Mouse (Mus musculus): ENCODE data around the gene 1700092M07Rik. TPM values are rescaled to one million over a fixed set of nuclear protein-coding genes. Genes with fewer than 3 reads are reported as not detected.

Gene 1700092M07Rik
- polyA plus RNA-seq, 1 experiment from 2014 or later, result 3.4 TPM

DNA sequence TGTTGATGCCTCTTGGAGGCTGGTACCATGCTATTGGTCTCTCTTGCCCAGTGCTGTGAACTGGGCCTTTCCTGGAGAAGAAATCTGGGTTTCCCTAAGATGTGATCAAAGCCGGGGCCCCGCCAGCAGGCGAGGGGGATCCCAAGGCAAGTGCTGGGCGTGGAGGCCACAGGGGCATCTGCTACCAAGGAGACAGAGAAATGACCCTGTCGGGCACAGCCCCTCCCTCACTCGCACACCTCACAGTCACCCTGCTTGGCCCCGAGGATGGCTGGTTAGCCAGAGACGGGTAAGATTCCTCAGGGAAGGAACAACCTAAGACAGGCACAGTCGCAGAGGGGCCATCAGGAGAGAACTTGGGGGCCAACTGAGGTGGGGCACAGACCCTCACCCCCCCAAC lies 25.0 kb downstream of the 1700092M07Rik start:
- DNase-seq (ENCODE audit: extremely low spot score, low spot score), result no peak
- Histone ChIP-seq H3K27ac (no peak overlapping the region), H3K27me3 (ENCODE audit: poor library complexity, severe bottlenecking) (no peaks in the 10 kb centered on the region), H3K4me1 (peaks cover 4% of the 10 kb centered on the region), H3K4me3 (no peak overlapping the region; the same call in 1 of the 2 replicates), H3K36me3 (replicated peaks) (peaks cover 100% of the 10 kb centered on the region), H3K9me3 (peaks cover 16% of the 10 kb centered on the region)
- WGBS, result 93% methylated on average over 9 of the region's 9 CpGs

DNA sequence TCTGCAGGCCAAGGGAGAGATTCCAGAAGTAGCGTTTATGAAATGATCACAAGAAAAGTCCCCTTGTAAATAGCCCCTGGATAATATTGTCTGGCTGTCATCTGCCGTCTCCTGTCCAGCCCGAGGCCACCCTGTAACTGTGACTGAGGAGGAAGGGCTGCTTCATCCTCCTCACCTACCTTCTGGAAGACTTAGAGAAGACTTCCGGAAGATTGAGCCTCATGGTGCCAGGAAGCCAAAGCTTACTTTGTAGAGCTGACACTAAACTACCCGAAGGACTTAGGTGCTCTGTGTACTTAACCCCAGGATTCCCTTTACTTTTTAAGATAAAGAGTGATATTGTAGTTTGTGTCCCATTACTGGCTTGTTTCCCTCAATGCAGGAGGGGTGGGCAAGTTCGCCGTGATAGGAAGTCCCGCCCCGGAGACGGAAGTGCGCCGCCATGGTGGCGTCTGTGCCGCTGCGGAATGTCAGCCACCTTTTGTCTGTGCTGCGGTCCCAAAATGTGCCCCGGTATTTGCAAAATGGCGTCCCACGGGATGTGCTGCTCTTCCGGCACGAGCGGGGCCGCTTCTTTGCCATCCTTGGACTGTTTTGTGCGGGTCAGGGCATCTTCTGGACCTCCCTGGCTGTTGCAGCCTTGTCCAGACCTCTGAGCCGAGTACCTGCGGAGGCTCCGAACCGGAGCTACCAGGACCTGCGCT lies 30.2 kb downstream of the 1700092M07Rik start, which contains the start of gene Tmem223:
Gene Tmem223, plus strand, starts transcription at position 430 of the 704 bp plus-strand sequence.
- Histone ChIP-seq H3K36me3 (replicated peaks) (peaks cover 79% of the 10 kb centered on the region), H3K27me3 (ENCODE audit: poor library complexity, severe bottlenecking) (no peaks in the 10 kb centered on the region), H3K4me1 (peaks cover 50% of the 10 kb centered on the region), H3K27ac (peak within 1 kb of the TSS; percentile 98), H3K9me3 (peaks cover 2% of the 10 kb centered on the region), H3K4me3 (peak within 1 kb of the TSS; percentile 89)
- peak; percentile 83 for DNase-seq (ENCODE audit: extremely low spot score, low spot score)
- 23% methylated on average over 29 of the region's 29 CpGs for WGBS

DNA sequence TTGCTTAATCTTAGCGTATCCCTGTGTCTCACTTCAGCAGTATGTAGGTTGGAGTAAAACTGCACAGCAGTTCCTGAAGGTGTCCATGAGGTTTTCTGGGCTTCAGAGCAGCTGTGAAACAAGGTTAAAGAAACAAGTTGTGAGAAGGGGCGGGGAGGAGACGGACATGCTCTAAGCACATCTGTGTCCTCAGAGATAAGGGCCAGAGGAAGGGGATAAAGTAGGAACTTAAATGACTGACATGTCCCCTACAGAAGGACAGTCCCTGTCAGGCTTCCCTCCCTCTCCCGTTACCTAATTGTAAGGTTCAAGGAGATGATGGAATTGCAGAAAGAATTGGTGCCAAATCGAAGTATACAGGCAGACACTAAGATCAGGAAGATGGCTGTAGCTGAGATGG lies 32.5 kb downstream of the 1700092M07Rik start:
- Histone ChIP-seq H3K4me1 (peaks cover 52% of the 10 kb centered on the region), H3K27me3 (ENCODE audit: poor library complexity, severe bottlenecking) (no peaks in the 10 kb centered on the region), H3K27ac (peak overlapping the region; percentile 98), H3K4me3 (peak overlapping the region; percentile 88), H3K9me3 (no peaks in the 10 kb centered on the region), H3K36me3 (replicated peaks) (peaks cover 73% of the 10 kb centered on the region)
- DNase-seq (ENCODE audit: extremely low spot score, low spot score), result peak; percentile 25
- 81% methylated on average over 5 of the region's 5 CpGs for WGBS

DNA sequence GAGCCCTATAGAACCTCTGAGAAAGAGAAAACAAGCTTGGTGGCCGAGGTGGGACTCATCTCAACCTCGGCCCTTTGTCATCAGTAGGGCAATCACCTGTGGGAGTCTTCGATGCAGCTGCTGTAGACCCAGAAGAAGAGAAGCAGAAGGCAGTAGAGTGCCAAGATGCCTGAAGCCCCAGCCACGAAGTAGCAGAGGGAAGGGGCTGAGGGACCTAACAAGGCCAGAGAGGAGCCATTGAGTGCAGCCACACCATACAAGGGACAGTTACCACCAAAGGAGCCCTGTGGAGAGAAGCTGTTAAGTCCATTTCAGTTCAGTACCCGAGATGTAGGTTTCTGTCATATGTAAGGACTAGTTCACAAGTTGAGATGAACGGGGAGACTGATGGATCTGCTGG lies 32.9 kb downstream of the 1700092M07Rik start:
- no peaks in the 10 kb centered on the region for H3K9me3 ChIP-seq
- peaks cover 52% of the 10 kb centered on the region for H3K4me1 ChIP-seq
- no peaks in the 10 kb centered on the region for H3K27me3 ChIP-seq (ENCODE audit: poor library complexity, severe bottlenecking)
- H3K27ac ChIP-seq, result peak overlapping the region; percentile 98
- peak overlapping the region; percentile 88 for H3K4me3 ChIP-seq
- H3K36me3 ChIP-seq (replicated peaks), result peaks cover 73% of the 10 kb centered on the region
- no peak for DNase-seq (ENCODE audit: extremely low spot score, low spot score)
- WGBS, result 69% methylated on average over 6 of the region's 6 CpGs

DNA sequence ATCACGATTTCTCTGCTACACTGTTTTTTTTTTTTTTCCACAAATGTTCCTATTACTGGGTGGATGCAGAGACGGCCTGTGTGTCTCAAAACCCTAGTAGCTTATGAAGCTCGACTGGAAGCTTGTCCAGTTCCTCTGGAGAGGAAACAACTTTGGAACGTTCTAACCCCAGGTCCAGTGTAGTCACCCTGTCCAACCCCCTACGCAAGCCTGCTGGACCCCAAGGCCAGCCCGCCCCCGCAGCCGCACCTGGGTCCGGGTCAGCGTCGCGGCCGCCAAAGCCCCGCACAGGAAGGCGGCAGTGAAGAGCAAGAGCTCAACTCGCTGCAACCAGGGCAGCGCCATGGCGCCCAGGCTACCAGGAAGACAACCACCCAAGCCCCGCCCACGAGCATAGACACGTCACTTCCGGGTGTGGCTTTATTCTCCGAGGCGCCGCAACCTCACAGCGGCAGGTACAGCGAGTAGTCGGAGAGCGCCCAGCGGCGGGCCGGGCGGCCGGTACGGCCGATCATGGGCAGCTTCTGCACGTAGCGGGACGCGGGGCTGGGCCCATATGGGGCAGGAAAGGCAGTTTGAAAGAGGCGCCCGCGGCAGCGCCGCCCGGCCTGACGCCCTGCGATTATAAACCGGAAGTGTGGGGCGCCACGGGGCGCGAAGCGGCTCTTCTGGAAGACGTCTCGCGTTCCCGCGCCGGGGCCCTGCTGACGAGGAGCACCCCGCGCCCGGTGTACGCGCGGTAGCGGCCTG lies 33.7 kb downstream of the 1700092M07Rik start, which contains the start of gene Tmem179b:
Gene Tmem179b, minus strand, starts transcription at position 382 of the 750 bp plus-strand sequence.
- peak; percentile 97 for DNase-seq (ENCODE audit: extremely low spot score, low spot score)
- Histone ChIP-seq H3K4me3 (peak within 1 kb of the TSS; percentile 88), H3K36me3 (replicated peaks) (peaks cover 72% of the 10 kb centered on the region), H3K9me3 (no peaks in the 10 kb centered on the region), H3K27ac (peak within 1 kb of the TSS; percentile 98), H3K4me1 (peaks cover 52% of the 10 kb centered on the region), H3K27me3 (ENCODE audit: poor library complexity, severe bottlenecking) (no peaks in the 10 kb centered on the region)
- under 1% methylated on average over 68 of the region's 68 CpGs for WGBS

DNA sequence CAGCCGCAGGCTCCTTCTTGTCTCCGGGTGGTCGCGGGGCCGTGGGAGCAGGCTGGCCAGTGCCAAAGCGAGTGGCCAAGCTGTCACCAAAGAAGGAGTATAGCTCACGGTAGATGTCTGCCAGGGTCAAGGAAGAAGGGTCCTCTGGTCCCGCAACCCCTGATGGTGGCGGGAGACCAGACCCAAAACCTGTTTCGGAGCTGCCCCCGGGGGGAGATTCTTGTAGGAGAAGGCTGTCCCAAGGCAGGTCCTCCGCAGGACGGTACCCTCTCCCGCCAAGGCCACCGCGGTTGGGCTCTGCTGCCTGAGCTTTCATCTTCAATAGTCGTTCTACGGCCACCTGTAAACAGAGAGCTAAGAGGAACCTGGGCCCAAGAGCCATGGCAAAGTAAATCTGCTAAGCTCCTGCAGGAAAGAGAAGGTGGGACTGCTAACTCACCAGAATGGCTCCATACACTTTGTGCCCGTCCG lies 34.5 kb downstream of the 1700092M07Rik start:
- Histone ChIP-seq H3K9me3 (no peaks in the 10 kb centered on the region), H3K27me3 (ENCODE audit: poor library complexity, severe bottlenecking) (no peaks in the 10 kb centered on the region), H3K36me3 (replicated peaks) (peaks cover 70% of the 10 kb centered on the region), H3K4me3 (peak overlapping the region; percentile 88), H3K4me1 (peaks cover 52% of the 10 kb centered on the region), H3K27ac (peak overlapping the region; percentile 98)
- 8% methylated on average over 20 of the region's 20 CpGs for WGBS
- DNase-seq (ENCODE audit: extremely low spot score, low spot score), result peak; percentile 31

DNA sequence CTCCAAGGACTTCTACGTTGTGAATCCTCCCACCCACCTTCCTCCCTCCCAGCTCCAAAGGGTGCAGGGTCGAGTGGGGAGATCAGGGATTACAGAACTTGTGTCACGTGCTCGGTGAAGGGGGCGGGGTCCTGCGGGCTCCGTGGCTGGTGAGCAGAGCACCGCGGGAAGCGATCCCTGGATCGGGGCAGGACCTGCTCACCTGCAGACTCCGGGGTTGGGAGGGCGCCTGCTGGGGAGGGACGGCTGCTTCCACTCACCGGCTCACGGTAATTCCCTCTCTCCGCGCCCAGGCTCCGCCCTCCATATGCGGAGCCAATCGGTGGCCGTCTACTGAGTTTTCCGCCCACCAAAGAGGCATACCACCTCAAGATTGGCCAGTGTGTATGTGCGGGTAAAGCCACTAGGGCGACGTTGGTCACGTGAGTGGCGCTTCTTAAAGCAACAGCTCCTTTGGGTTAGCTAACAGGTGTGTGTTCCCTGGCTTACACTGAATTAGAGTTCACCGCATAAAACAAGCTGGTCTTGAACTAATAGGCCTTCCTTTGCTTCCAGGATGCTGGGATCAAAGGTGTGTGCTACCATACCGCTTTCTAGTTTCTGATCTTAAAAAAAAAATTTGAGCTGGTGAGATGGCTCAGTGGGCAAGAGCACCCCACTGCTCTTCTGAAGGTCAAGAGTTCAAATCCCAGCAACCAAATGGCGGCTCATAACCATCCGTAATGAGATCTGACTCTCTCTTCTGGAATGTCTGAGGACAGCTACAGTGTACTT lies 45.7 kb downstream of the 1700092M07Rik start, which contains the start of gene Taf6l:
Gene Taf6l, minus strand, starts transcription at position 410 of the 774 bp plus-strand sequence.
- peak within 1 kb of the TSS; percentile 89 for H3K27ac ChIP-seq
- H3K4me1 ChIP-seq, result peaks cover 25% of the 10 kb centered on the region
- no peaks in the 10 kb centered on the region for H3K27me3 ChIP-seq (ENCODE audit: poor library complexity, severe bottlenecking)
- no peaks in the 10 kb centered on the region for H3K9me3 ChIP-seq
- peak within 1 kb of the TSS; percentile 73 for H3K4me3 ChIP-seq
- peaks cover 43% of the 10 kb centered on the region for H3K36me3 ChIP-seq (replicated peaks)
- 1% methylated on average over 32 of the region's 32 CpGs for WGBS
- peak; percentile 90 for DNase-seq (ENCODE audit: extremely low spot score, low spot score)

DNA sequence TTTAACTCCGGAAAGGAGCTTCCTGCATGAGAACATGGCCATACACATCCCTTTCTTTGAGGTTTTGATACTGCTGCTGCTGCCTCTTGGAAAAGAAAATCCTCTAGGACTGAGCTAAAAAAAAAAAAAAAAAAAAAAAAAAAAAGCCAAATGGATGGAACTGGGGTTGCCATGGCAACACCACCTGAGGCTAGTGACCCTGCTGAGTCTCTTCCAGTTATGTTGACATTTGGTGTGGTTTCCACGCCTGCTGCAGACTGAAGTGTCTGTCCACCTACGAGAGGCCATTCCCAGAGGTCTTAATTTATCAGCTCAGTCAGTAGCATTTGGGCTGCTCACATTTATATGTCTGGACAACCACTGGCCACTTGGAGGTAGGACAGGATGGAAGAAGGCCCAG lies 48.0 kb downstream of the 1700092M07Rik start:
- H3K9me3 ChIP-seq, result no peaks in the 10 kb centered on the region
- H3K36me3 ChIP-seq (replicated peaks), result peaks cover 40% of the 10 kb centered on the region
- DNase-seq (ENCODE audit: extremely low spot score, low spot score), result peak; percentile 21
- no peak overlapping the region for H3K4me3 ChIP-seq
- H3K27me3 ChIP-seq (ENCODE audit: poor library complexity, severe bottlenecking), result no peaks in the 10 kb centered on the region
- peak overlapping the region; percentile 40; the same call in 1 of the 2 replicates for H3K27ac ChIP-seq
- peaks cover 25% of the 10 kb centered on the region for H3K4me1 ChIP-seq
- WGBS, result 21% methylated on average over 3 of the region's 3 CpGs

DNA sequence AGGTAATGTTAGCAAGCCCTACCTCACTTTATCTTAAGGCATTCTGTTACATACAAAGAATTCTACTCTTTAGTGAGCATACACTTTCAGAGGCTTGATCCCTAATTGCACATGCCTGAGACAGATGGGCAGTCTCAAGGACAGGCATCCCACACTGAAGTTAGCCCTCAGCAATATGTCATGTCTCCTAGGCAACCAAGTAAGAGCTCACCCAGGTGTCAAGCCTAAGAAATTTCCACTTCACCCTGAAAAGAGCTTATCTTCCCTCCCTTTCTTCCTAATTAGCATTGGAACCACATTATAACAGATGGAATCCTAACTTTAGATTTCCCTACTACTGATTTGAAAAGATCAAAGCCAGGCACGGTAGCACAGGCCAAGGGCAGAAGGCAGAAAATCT lies 48.7 kb downstream of the 1700092M07Rik start:
- Histone ChIP-seq H3K36me3 (replicated peaks) (peaks cover 40% of the 10 kb centered on the region), H3K27me3 (ENCODE audit: poor library complexity, severe bottlenecking) (no peaks in the 10 kb centered on the region), H3K4me1 (peaks cover 25% of the 10 kb centered on the region), H3K9me3 (no peaks in the 10 kb centered on the region), H3K4me3 (no peak overlapping the region), H3K27ac (peak overlapping the region; percentile 40; the same call in 1 of the 2 replicates)
- 61% methylated on average over 1 of the region's 1 CpGs for WGBS
- no peak for DNase-seq (ENCODE audit: extremely low spot score, low spot score)

DNA sequence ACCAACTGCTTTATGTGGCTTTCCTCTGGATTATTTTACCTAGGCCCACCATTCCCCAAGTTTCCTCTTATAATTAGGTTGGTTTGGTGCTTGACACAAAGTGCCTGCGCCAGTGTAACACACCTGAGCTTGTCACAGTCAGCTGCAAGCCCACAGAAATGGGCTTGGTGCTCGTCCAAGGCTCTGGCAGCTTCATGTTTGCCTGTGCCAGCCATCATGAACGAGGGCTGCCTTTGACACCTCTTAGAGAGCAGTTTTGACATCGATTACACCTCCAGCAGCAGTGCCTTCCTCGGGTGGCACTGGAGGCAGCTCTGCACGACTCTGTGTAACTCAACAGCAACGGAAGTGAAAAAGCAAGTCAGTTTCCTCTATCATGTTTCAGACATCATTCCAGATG lies 49.7 kb downstream of the 1700092M07Rik start:
- DNase-seq (ENCODE audit: extremely low spot score, low spot score), result no peak
- Histone ChIP-seq H3K27me3 (ENCODE audit: poor library complexity, severe bottlenecking) (no peaks in the 10 kb centered on the region), H3K9me3 (no peaks in the 10 kb centered on the region), H3K36me3 (replicated peaks) (peaks cover 44% of the 10 kb centered on the region), H3K4me1 (peaks cover 22% of the 10 kb centered on the region), H3K27ac (no peak overlapping the region), H3K4me3 (no peak overlapping the region)
- WGBS, result 88% methylated on average over 7 of the region's 7 CpGs
